Mouse (Mus musculus): ENCODE results near the gene Sstr2. TPM values are rescaled to one million over a fixed set of nuclear protein-coding genes. Genes with fewer than 3 reads are reported as not detected.

Sstr2 gene
- total and polyA plus RNA-seq, 3 experiments = 0.77 to 0.82 TPM; not detected in 1

- Histone ChIP-seq H3K79me2 (ENCODE audit: control insufficient read depth, insufficient read depth, low read length, poor library complexity) (no peaks in the 10 kb centered on the region), H3K9me3 (replicated peaks; ENCODE audit: insufficient read depth, low read length) (no peaks in the 10 kb centered on the region), H3K27ac (ENCODE audit: control insufficient read depth, low read depth, low read length) (no peak overlapping the region), H3K4me3 (ENCODE audit: control insufficient read depth in 1 of 2, insufficient read depth in 1 of 2, low read depth in 2 of 2, low read length in 2 of 2) (no peak overlapping the region), H3K27me3 (ENCODE audit: control insufficient read depth in 1 of 2, insufficient read depth in 2 of 2, low read length in 2 of 2) (peaks cover 0 to 5% of the 10 kb centered on the region in 2 experiments; a peak in 1 of 4 replicates), H3K36me3 (ENCODE audit: control insufficient read depth in 1 of 2, insufficient read depth in 2 of 2, low read length in 2 of 2) (no peaks in the 10 kb centered on the region), H3K9ac (ENCODE audit: control insufficient read depth, low read depth, low read length, poor library complexity, severe bottlenecking) (no peak overlapping the region), H3K4me1 (ENCODE audit: control insufficient read depth in 1 of 2, insufficient read depth in 2 of 2, low read length in 2 of 2) (no peaks in the 10 kb centered on the region)
- TF ChIP-seq EP300 (IDR thresholded peaks at IDR 0.05; ENCODE audit: low read depth in 1 of 2, low read length in 2 of 2) (no peak), USF2 (IDR thresholded peaks at IDR 0.05; ENCODE audit: borderline replicate concordance in 1 of 2, insufficient read depth in 1 of 2, low read depth in 1 of 2, low read length in 2 of 2) (no peak), GABPA (IDR thresholded peaks at IDR 0.05; ENCODE audit: low read depth, low read length) (no peak), MYB (IDR thresholded peaks at IDR 0.05; ENCODE audit: low read depth, low read length) (no peak)
- no peak for DNase-seq (ENCODE audit: low read depth, low spot score)
Observed at GRCm38 (mm10) chr11:113600526-113601245, 18.5 kb upstream of the Sstr2 start.

- H3K27me3 ChIP-seq (ENCODE audit: control insufficient read depth in 1 of 2, insufficient read depth in 2 of 2, low read length in 2 of 2) = peaks cover 0 to 5% of the 10 kb centered on the region in 2 experiments; a peak in 1 of 4 replicates
- H3K9ac ChIP-seq (ENCODE audit: control insufficient read depth, low read depth, low read length, poor library complexity, severe bottlenecking) = no peak overlapping the region
- H3K27ac ChIP-seq (ENCODE audit: control insufficient read depth, low read depth, low read length) = no peak overlapping the region
- no peak for DNase-seq (ENCODE audit: low read depth, low spot score)
- H3K4me3 ChIP-seq (ENCODE audit: control insufficient read depth in 1 of 2, insufficient read depth in 1 of 2, low read depth in 2 of 2, low read length in 2 of 2) = no peak overlapping the region
- no peaks in the 10 kb centered on the region for H3K9me3 ChIP-seq (replicated peaks; ENCODE audit: insufficient read depth, low read length)
- no peaks in the 10 kb centered on the region for H3K36me3 ChIP-seq (ENCODE audit: control insufficient read depth in 1 of 2, insufficient read depth in 2 of 2, low read length in 2 of 2)
- H3K4me1 ChIP-seq (ENCODE audit: control insufficient read depth in 1 of 2, insufficient read depth in 2 of 2, low read length in 2 of 2) = no peaks in the 10 kb centered on the region
- H3K79me2 ChIP-seq (ENCODE audit: control insufficient read depth, insufficient read depth, low read length, poor library complexity) = no peaks in the 10 kb centered on the region
- TF ChIP-seq GATA1 (IDR thresholded peaks at IDR 0.05; ENCODE audit: low read depth, low read length) = no peak
- no peak for TF ChIP-seq CHD2 (IDR thresholded peaks at IDR 0.05; ENCODE audit: low read length)
- no peak for TF ChIP-seq RAD21 (IDR thresholded peaks at IDR 0.05; ENCODE audit: low read depth, low read length)
- TF ChIP-seq CHD1 (IDR thresholded peaks at IDR 0.05; ENCODE audit: low read depth, low read length) = no peak
- TF ChIP-seq MAX (IDR thresholded peaks at IDR 0.05; ENCODE audit: low read length) = no peak
- TF ChIP-seq MAFK (IDR thresholded peaks at IDR 0.05; ENCODE audit: borderline replicate concordance, low read depth, low read length) = no peak
- no peak for TF ChIP-seq MYB (IDR thresholded peaks at IDR 0.05; ENCODE audit: low read depth, low read length)
- TF ChIP-seq GABPA (IDR thresholded peaks at IDR 0.05; ENCODE audit: low read depth, low read length) = no peak
- no peak for TF ChIP-seq POLR2A (IDR thresholded peaks at IDR 0.05; ENCODE audit: control insufficient read depth in 1 of 2, insufficient read depth in 1 of 2, low read depth in 1 of 2, low read length in 2 of 2, poor library complexity in 1 of 2)
- no peak for TF ChIP-seq BHLHE40 (IDR thresholded peaks at IDR 0.05; ENCODE audit: borderline replicate concordance, low read depth, low read length)
- TF ChIP-seq ZMIZ1 (IDR thresholded peaks at IDR 0.05; ENCODE audit: low read depth, low read length) = no peak
- TF ChIP-seq ELF1 (IDR thresholded peaks at IDR 0.05; ENCODE audit: low read depth, low read length) = no peak
- TF ChIP-seq ZC3H11A (IDR thresholded peaks at IDR 0.05; ENCODE audit: low read depth, low read length) = no peak
- TF ChIP-seq MEF2A (IDR thresholded peaks at IDR 0.05; ENCODE audit: extremely low read depth, insufficient replicate concordance, low read depth, low read length, poor library complexity, severe bottlenecking) = no peak
- no peak for TF ChIP-seq TAL1 (IDR thresholded peaks at IDR 0.05; ENCODE audit: low read length)
- no peak for TF ChIP-seq RCOR1 (IDR thresholded peaks at IDR 0.05; ENCODE audit: low read depth, low read length)
- TF ChIP-seq TBP (IDR thresholded peaks at IDR 0.05; ENCODE audit: low read depth, low read length) = no peak
- TF ChIP-seq POLR2AphosphoS5 (IDR thresholded peaks at IDR 0.05; ENCODE audit: borderline replicate concordance, low read depth, low read length) = no peak
- no peak for TF ChIP-seq CTCF (IDR thresholded peaks at IDR 0.05 in 2 of 3, conservative IDR thresholded peaks at IDR 0.05 in 1 of 3; ENCODE audit: control insufficient read depth in 1 of 3, insufficient read depth in 1 of 3, low read depth in 2 of 3, low read length in 3 of 3, poor library complexity in 1 of 3, severe bottlenecking in 1 of 3)
Observed at GRCm38 (mm10) chr11:113601616-113602343, 17.4 kb upstream of the Sstr2 start.

Data from MEL (cell line).